Mouse (Mus musculus): ENCODE results near the gene Rfc2.

DNA sequence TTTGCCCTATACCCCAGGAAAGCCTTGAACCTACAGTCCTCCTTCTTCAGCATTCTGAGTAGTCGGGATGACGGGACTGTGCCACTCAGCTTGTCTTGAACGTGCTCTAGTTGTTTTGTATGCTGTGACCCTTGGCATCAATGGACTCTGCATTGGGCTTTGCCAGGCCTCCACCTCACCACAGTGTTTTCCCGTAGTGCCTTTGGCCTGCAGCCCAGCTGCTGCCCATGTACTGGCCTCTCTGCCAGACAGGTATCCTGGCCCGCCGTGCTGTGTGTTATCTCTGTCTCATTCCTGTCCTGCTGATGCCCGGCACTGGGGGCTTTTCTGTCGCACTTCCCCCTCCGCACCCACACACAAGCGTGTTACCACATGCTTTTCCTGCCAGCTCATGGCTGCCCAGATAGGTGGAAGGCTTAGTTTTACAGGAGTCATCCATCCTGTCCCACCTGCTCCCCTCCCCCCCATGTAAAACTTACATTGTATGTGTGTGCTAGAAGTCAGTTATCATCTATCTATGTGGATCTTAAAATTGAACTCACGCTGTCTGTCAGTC lies 10.9 kb downstream of the Rfc2 start:
- no peak for TF ChIP-seq CTCF (IDR thresholded peaks at IDR 0.05; ENCODE audit: low read depth)
- TF ChIP-seq EP300 (IDR thresholded peaks at IDR 0.05; ENCODE audit: low read depth): no peak

Measured in liver, embryonic 14.5 days (tissue).